Mouse (Mus musculus) spleen, postnatal 4 days (tissue): ENCODE measurements around the gene Olfr578.

ENCODE experiments used
- DNase-seq, 2 experiments: peaks; one replicate each; pipeline ENCODE4 v3.0.0; 2022; ENCODE audit warnings: low spot score in 2 of 2

Olfr578 gene

DNA sequence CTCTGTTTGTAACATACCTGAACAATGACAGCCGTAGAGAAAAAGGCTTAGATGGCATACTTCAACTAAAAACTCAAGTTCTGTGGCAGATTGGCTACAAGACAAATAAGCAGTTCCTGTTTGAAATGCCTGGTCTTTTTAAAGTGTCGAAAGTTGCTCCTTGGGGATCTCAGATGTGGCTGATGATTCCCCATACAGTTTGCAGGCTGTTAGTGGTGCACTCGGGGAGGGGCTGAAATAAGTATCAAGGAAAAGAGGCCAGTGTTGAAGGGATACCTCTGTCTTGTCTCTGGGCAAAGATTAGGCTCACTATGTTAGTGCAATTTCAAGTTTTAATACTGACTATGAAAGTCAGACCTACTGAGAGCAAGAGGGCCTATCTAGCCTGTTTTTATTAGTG, at the start of gene Olfr578:
Gene Olfr578 (minus strand): TSS at position 101 of the 400 bp plus-strand sequence.
- DNase-seq = no peak

DNA sequence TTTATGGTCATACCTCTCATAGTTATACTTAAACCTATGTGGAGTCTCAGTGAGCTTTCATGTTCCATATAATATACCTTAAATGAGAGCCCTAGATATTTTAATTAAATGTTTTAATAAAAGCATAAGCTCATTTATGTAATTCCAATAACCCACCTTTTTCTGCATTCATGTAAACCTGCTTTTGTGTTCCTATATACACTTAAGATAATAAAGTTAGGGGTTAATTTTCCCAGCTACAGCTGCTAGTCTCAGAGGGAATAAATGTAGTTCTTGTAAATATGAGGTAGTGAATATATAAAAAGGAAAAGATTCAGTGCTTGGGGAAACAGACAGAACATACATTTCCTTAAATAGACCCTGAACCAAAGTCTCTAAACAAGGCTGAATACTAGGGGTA, 48.6 kb upstream of the Olfr578 start, which contains the start of gene Olfr582:
Gene Olfr582 (plus strand): TSS at position 301 of the 400 bp plus-strand sequence.
- no peak for DNase-seq

GRCm38 (mm10) chr7:102975843-102976242, 13.3 kb downstream of the Olfr578 start, which contains the start of gene Olfr577:
TSS of gene Olfr577 (minus strand) at chr7:102975943.
- DNase-seq = no peak

GRCm38 (mm10) chr7:102974399-102974798, 14.7 kb downstream of the Olfr578 start:
- no peak for DNase-seq

DNA sequence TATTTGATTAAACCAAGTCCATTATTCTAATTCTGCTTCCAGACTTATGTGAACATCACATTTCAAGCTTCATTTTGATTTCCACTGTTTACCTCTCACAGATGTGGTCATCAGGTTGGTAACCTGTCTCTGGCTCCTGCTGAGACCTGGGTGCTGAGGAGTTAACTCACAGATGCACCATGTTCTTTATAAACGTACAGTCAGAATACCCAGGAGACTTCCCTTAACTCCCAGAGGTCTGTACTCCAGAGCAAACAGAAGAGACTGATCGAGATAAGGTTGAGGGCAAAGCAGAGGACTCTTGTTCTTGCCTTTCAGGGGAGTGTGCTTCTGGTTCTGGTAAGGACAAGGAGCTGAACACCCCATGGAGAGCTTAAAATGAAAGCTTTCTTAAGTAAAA, 26.8 kb downstream of the Olfr578 start, which contains the start of gene Olfr576:
Gene Olfr576 (plus strand): TSS at position 301 of the 400 bp plus-strand sequence.
- no peak for DNase-seq

DNA sequence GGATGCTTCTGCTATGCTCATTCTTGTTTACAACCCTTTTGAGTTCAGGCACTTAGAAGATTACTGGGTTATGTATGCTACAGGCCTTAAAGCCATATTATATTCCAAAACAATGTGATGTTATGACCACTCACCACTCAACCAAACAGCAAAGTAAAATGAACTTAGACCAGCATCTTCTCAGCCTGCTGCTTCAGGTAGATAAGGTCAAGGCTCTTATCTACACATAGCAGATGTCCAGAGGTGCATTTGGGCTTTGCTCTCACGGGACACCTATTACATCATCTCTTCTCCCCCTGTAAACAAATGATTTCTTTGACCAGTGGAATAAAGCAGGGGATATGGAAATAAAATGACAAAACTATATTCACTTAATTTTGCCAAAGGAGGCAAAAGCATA, 30.5 kb downstream of the Olfr578 start, which contains the start of gene Olfr575:
Gene Olfr575 (minus strand): TSS at position 183 of the 400 bp plus-strand sequence.
- DNase-seq = no peak

- DNase-seq = no peak
Measured at GRCm38 (mm10) chr7:102958137-102958536, 31.0 kb downstream of the Olfr578 start.

- no peak for DNase-seq
Measured at GRCm38 (mm10) chr7:102950732-102951131, 38.4 kb downstream of the Olfr578 start.

DNA sequence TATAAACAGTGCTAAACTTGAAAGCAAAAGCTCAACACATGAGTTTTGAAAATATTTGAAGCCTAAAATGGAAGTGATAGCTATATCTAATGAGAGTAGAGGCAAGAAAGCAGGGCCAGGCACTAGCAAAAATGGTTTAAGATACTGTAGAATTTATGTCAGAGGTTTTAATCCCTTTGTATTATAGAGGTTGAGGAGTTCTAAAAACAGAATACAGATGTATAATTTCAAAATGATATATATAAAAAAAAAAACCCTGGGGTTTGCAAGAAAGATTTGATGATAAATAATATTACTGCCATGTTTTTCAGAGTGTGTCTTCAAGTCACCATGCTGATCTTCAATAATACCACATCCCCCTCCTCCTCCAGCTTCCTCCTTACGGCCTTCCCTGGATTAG, 41.0 kb downstream of the Olfr578 start, which contains the start of gene Olfr574:
Gene Olfr574 (plus strand): TSS at position 301 of the 400 bp plus-strand sequence.
- no peak for DNase-seq

- no peak for DNase-seq
Measured at GRCm38 (mm10) chr7:102943417-102943816, 45.7 kb downstream of the Olfr578 start.

GRCm38 (mm10) chr7:102942475-102942874, 46.6 kb downstream of the Olfr578 start, which contains the start of gene Olfr573-ps1:
TSS of gene Olfr573-ps1 (minus strand) at chr7:102942575.
- no peak for DNase-seq
